Mouse (Mus musculus) neural tube, embryonic 13.5 days (tissue): Measurements from ENCODE around the gene Rhou. TPM values are rescaled to one million over a fixed set of nuclear protein-coding genes. Genes with fewer than 3 reads are reported as not detected.
A peak's percentile ranks its signal among the peaks of the same experiment; 100 is the strongest.

ENCODE experiments used
- ATAC-seq: fragments of 200-750 bp; cut with Nextera tagmentation; 2 replicates; pipeline ENCODE4 v1.8.0; 2017; ENCODE audit warnings: low read depth, mild to moderate bottlenecking, moderate TSS enrichment, moderate library complexity
- H3K27ac ChIP-seq: fragments of 300-500 bp; sonication (generic); replicated peaks from 2 replicates; pipeline ENCODE4 v1.5.1; 2015; ENCODE audit warnings: moderate library complexity, mild to moderate bottlenecking, inconsistent platforms
- H3K27me3 ChIP-seq: fragments of 300-500 bp; sonication (generic); 2 replicates; pipeline ENCODE4 v1.6.1; 2015; ENCODE audit warnings: mild to moderate bottlenecking, inconsistent platforms
- H3K36me3 ChIP-seq: fragments of 300-500 bp; sonication (generic); 2 replicates; pipeline ENCODE4 v1.6.1; 2015; ENCODE audit warnings: mild to moderate bottlenecking, inconsistent platforms
- H3K4me1 ChIP-seq: fragments of 300-500 bp; sonication (generic); replicated peaks from 2 replicates; pipeline ENCODE4 v1.6.1; 2015; ENCODE audit warnings: inconsistent platforms
- H3K4me2 ChIP-seq: fragments of 300-500 bp; sonication (generic); 2 replicates; pipeline ENCODE4 v1.6.1; 2015; ENCODE audit warnings: inconsistent platforms, mild to moderate bottlenecking, moderate library complexity
- H3K4me3 ChIP-seq: fragments of 300-500 bp; sonication (generic); 2 replicates; pipeline ENCODE4 v1.5.1; 2015; ENCODE audit warnings: mild to moderate bottlenecking, inconsistent platforms
- H3K9ac ChIP-seq: fragments of 300-500 bp; sonication (generic); 2 replicates; pipeline ENCODE4 v1.6.1; 2015; ENCODE audit warnings: moderate library complexity, mild to moderate bottlenecking, inconsistent platforms
- H3K9me3 ChIP-seq: fragments of 300-500 bp; sonication (generic); 2 replicates; pipeline ENCODE4 v1.6.1; 2016; ENCODE audit warnings: inconsistent platforms
- WGBS: fragments of 180-500 bp; shearing (Covaris S2); methylation state at CpG from one replicate; pipeline ENCODE4 v1.1.7; 2015; 5-methylcytosine and 5-hydroxymethylcytosine counted together
- polyA plus RNA-seq: library from polyadenylated mRNA; unstranded; fragments of >200 nt; fragmentation: Nextera tagmentation; extraction: Ambion mirVana; gene quantifications from 2 replicates; pipeline ENCODE4 v1.2.1, GENCODE M21; 2015

Gene Rhou
- polyA plus RNA-seq, 1 experiment from 2014 or later = 16.1 TPM

- peak overlapping the region; percentile 82 for H3K4me3 ChIP-seq
- under 1% methylated on average over 59 of the region's 77 CpGs for WGBS
- H3K27ac ChIP-seq = peak overlapping the region; percentile 95
- H3K9ac ChIP-seq = peak overlapping the region; percentile 94
- no peaks in the 10 kb centered on the region for H3K27me3 ChIP-seq
- ATAC-seq = peak; percentile 80
- peaks cover 31% of the 10 kb centered on the region for H3K36me3 ChIP-seq
- H3K4me2 ChIP-seq = peak overlapping the region; percentile 74
- peaks cover 24% of the 10 kb centered on the region for H3K4me1 ChIP-seq
- H3K9me3 ChIP-seq = no peaks in the 10 kb centered on the region
These were observed 353 bp downstream of the Rhou start for GRCm38 (mm10) chr8:123653994-123654569.

- peak overlapping the region; percentile 94 for H3K9ac ChIP-seq
- no peak for ATAC-seq
- no peak overlapping the region for H3K27ac ChIP-seq
- 11% methylated on average over 5 of the region's 5 CpGs for WGBS
- H3K27me3 ChIP-seq = no peaks in the 10 kb centered on the region
- H3K9me3 ChIP-seq = no peaks in the 10 kb centered on the region
- H3K4me1 ChIP-seq = peaks cover 24% of the 10 kb centered on the region
- H3K36me3 ChIP-seq = peaks cover 34% of the 10 kb centered on the region
- H3K4me2 ChIP-seq = peak overlapping the region; percentile 74
- peak overlapping the region; percentile 82 for H3K4me3 ChIP-seq
These were observed 1.0 kb downstream of the Rhou start for GRCm38 (mm10) chr8:123654763-123655162.

- H3K9ac ChIP-seq = peak overlapping the region; percentile 94
- H3K4me1 ChIP-seq = peaks cover 24% of the 10 kb centered on the region
- H3K4me3 ChIP-seq = peak overlapping the region; percentile 82
- H3K4me2 ChIP-seq = peak overlapping the region; percentile 74
- ATAC-seq = no peak
- no peaks in the 10 kb centered on the region for H3K9me3 ChIP-seq
- H3K27ac ChIP-seq = no peak overlapping the region
- WGBS = 5% methylated on average over 8 of the region's 8 CpGs
- H3K27me3 ChIP-seq = no peaks in the 10 kb centered on the region
- H3K36me3 ChIP-seq = peaks cover 40% of the 10 kb centered on the region
These were observed 1.6 kb downstream of the Rhou start for GRCm38 (mm10) chr8:123655351-123655779.

GRCm38 (mm10) chr8:123657826-123658225 lies 4.1 kb downstream of the Rhou start:
- WGBS = 90% methylated on average over 8 of the region's 8 CpGs
- Histone ChIP-seq H3K27me3 (no peaks in the 10 kb centered on the region), H3K9ac (no peak overlapping the region), H3K4me3 (no peak overlapping the region), H3K36me3 (peaks cover 65% of the 10 kb centered on the region), H3K4me2 (no peak overlapping the region), H3K27ac (no peak overlapping the region), H3K9me3 (no peaks in the 10 kb centered on the region), H3K4me1 (peaks cover 22% of the 10 kb centered on the region)
- no peak for ATAC-seq

GRCm38 (mm10) chr8:123659469-123660057 lies 5.8 kb downstream of the Rhou start:
- Histone ChIP-seq H3K36me3 (peaks cover 82% of the 10 kb centered on the region), H3K9me3 (no peaks in the 10 kb centered on the region), H3K9ac (no peak overlapping the region), H3K4me2 (no peak overlapping the region), H3K4me3 (no peak overlapping the region), H3K27ac (no peak overlapping the region), H3K4me1 (peaks cover 15% of the 10 kb centered on the region), H3K27me3 (no peaks in the 10 kb centered on the region)
- ATAC-seq = no peak
- 78% methylated on average over 10 of the region's 10 CpGs for WGBS

- Histone ChIP-seq H3K36me3 (peaks cover 78% of the 10 kb centered on the region), H3K9ac (no peak overlapping the region), H3K4me1 (no peaks in the 10 kb centered on the region), H3K27me3 (no peaks in the 10 kb centered on the region), H3K4me3 (no peak overlapping the region), H3K27ac (no peak overlapping the region), H3K4me2 (no peak overlapping the region), H3K9me3 (no peaks in the 10 kb centered on the region)
- no peak for ATAC-seq
- WGBS = 87% methylated on average over 11 of the region's 11 CpGs
These were observed 7.8 kb downstream of the Rhou start for GRCm38 (mm10) chr8:123661515-123661914.

- no peaks in the 10 kb centered on the region for H3K27me3 ChIP-seq
- H3K27ac ChIP-seq = no peak overlapping the region
- 87% methylated on average over 6 of the region's 6 CpGs for WGBS
- 0 out of 2 replicates have a peak, but pooled peaks cover 2% of the 10 kb centered on the region for H3K4me1 ChIP-seq
- no peaks in the 10 kb centered on the region for H3K9me3 ChIP-seq
- H3K36me3 ChIP-seq = peaks cover 41% of the 10 kb centered on the region
- no peak overlapping the region for H3K4me2 ChIP-seq
- no peak for ATAC-seq
- no peak overlapping the region for H3K9ac ChIP-seq
- no peak overlapping the region for H3K4me3 ChIP-seq
These were observed 11.9 kb downstream of the Rhou start for GRCm38 (mm10) chr8:123665580-123665979.

GRCm38 (mm10) chr8:123666832-123667231 lies 13.1 kb downstream of the Rhou start:
- WGBS = 84% methylated on average over 1 of the region's 1 CpGs
- Histone ChIP-seq H3K4me2 (no peak overlapping the region), H3K36me3 (peaks cover 29% of the 10 kb centered on the region), H3K4me3 (no peak overlapping the region), H3K27me3 (no peaks in the 10 kb centered on the region), H3K9me3 (no peaks in the 10 kb centered on the region), H3K9ac (no peak overlapping the region), H3K4me1 (0 out of 2 replicates have a peak, but pooled peaks cover 8% of the 10 kb centered on the region), H3K27ac (no peak overlapping the region)
- no peak for ATAC-seq

- no peak for ATAC-seq
- H3K27ac ChIP-seq = no peak overlapping the region
- peaks cover 10% of the 10 kb centered on the region for H3K36me3 ChIP-seq
- no peak overlapping the region for H3K4me3 ChIP-seq
- H3K4me2 ChIP-seq = no peak overlapping the region
- no peaks in the 10 kb centered on the region for H3K9me3 ChIP-seq
- H3K27me3 ChIP-seq = no peaks in the 10 kb centered on the region
- WGBS = 49% methylated on average over 4 of the region's 4 CpGs
- H3K4me1 ChIP-seq = 0 out of 2 replicates have a peak, but pooled peaks cover 8% of the 10 kb centered on the region
- no peak overlapping the region for H3K9ac ChIP-seq
These were observed 15.0 kb downstream of the Rhou start for GRCm38 (mm10) chr8:123668681-123669080.

GRCm38 (mm10) chr8:123670766-123671165 lies 17.0 kb downstream of the Rhou start:
- Histone ChIP-seq H3K9me3 (no peaks in the 10 kb centered on the region), H3K4me2 (no peak overlapping the region), H3K4me1 (peaks cover 16% of the 10 kb centered on the region), H3K27ac (no peak overlapping the region), H3K9ac (no peak overlapping the region), H3K36me3 (no peaks in the 10 kb centered on the region), H3K4me3 (no peak overlapping the region), H3K27me3 (no peaks in the 10 kb centered on the region)
- no peak for ATAC-seq
- 48% methylated on average over 7 of the region's 7 CpGs for WGBS

- H3K4me1 ChIP-seq = peaks cover 16% of the 10 kb centered on the region
- no peaks in the 10 kb centered on the region for H3K36me3 ChIP-seq
- WGBS = 75% methylated on average over 7 of the region's 7 CpGs
- H3K9me3 ChIP-seq = no peaks in the 10 kb centered on the region
- no peak overlapping the region for H3K9ac ChIP-seq
- H3K4me3 ChIP-seq = no peak overlapping the region
- H3K4me2 ChIP-seq = no peak overlapping the region
- H3K27ac ChIP-seq = no peak overlapping the region
- H3K27me3 ChIP-seq = no peaks in the 10 kb centered on the region
- ATAC-seq = no peak
These were observed 17.7 kb downstream of the Rhou start for GRCm38 (mm10) chr8:123671454-123671853.

GRCm38 (mm10) chr8:123672648-123673047 lies 18.9 kb downstream of the Rhou start:
- Histone ChIP-seq H3K9ac (no peak overlapping the region), H3K4me1 (peaks cover 16% of the 10 kb centered on the region), H3K36me3 (no peaks in the 10 kb centered on the region), H3K9me3 (no peaks in the 10 kb centered on the region), H3K4me2 (no peak overlapping the region), H3K27ac (no peak overlapping the region), H3K4me3 (no peak overlapping the region), H3K27me3 (no peaks in the 10 kb centered on the region)
- WGBS = 61% methylated on average over 6 of the region's 6 CpGs
- no peak for ATAC-seq

- no peak overlapping the region for H3K4me2 ChIP-seq
- 43% methylated on average over 5 of the region's 5 CpGs for WGBS
- peaks cover 13% of the 10 kb centered on the region for H3K4me1 ChIP-seq
- no peaks in the 10 kb centered on the region for H3K27me3 ChIP-seq
- no peak for ATAC-seq
- H3K9me3 ChIP-seq = no peaks in the 10 kb centered on the region
- H3K27ac ChIP-seq = peak overlapping the region; percentile 46
- H3K4me3 ChIP-seq = no peak overlapping the region
- no peaks in the 10 kb centered on the region for H3K36me3 ChIP-seq
- peak overlapping the region; percentile 31; the same call in 1 of the 2 replicates for H3K9ac ChIP-seq
These were observed 21.9 kb downstream of the Rhou start for GRCm38 (mm10) chr8:123675611-123676010.
